Mouse (Mus musculus): ENCODE data around the gene Polr3gl.

The Polr3gl gene

DNA sequence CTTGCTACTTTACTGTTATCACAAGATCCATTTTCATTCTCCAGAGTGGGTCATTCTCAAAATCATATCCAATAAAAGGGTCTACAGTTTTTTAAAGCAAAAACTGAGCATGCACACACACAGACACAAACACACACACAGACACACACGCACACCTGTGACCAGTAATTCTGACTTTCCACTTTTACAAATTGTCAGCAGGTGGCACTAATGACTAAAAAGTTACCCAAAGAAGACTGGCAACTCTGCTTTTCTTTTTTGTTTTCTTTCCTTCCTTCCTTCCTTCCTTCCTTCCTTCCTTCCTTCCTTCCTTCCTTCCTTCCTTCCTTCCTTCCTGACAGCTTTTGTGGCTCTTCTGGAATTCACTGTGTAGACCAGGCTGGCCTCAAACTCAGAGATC lies 48.4 kb downstream of the Polr3gl start:
- ChIA-PET POLR2A (interaction anchor here in 3 of 4 experiments (0.8 to 26.7 kb wide), 8 partner anchors 12 to 233 kb away, joined by 3 to 969 read pairs (median 6); partner anchors contain the start of genes Gm16253 (in 1 of the 3), Itga10 (in 1 of the 3), Rbm8a (in 1 of the 3) and Txnip (in 1 of the 3)), CTCF (interaction anchor here in 3 of 4 experiments (0.6 to 3.3 kb wide), 18 partner anchors 11 to 268 kb away, joined by 3 to 33 read pairs (median 4); partner anchors contain the start of genes Gm16253 (in 2 of the 3), Lix1l (in 1 of the 3), Nudt17 (in 1 of the 3) and Polr3gl (in 1 of the 3))

DNA sequence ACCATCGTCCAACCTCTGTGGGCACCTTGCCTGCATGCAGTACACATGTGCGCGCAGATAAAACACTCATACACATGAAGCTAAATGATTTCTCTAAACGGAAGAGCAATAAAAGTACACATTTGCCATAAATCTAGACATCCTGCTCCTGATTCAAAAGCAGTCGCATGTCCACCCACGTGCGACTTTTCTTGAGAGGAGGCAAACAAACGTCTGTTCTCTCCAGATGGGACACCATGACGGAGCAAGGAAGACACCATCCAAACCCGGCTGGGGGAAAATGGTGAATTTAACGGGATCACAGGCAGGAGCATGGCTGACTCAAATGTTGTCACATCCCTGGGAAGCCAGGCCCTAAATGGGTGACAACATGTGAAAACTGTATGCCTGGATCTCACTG lies 50.6 kb downstream of the Polr3gl start:
- ChIA-PET CTCF (interaction anchor here in 2 of 4 experiments (0.9 to 2.8 kb wide), 9 partner anchors 11 to 477 kb away, joined by 3 to 21 read pairs (median 7); partner anchors contain the start of genes Gm16253 (in 1 of the 2) and Polr3gl (in 1 of the 2)), POLR2A (interaction anchor here in 2 of 4 experiments (1.0 to 2.2 kb wide), 6 partner anchors 18 to 121 kb away, joined by 3 to 11 read pairs (median 5); partner anchors contain the start of genes Polr3gl (in 1 of the 2) and Rbm8a (in 1 of the 2))

DNA sequence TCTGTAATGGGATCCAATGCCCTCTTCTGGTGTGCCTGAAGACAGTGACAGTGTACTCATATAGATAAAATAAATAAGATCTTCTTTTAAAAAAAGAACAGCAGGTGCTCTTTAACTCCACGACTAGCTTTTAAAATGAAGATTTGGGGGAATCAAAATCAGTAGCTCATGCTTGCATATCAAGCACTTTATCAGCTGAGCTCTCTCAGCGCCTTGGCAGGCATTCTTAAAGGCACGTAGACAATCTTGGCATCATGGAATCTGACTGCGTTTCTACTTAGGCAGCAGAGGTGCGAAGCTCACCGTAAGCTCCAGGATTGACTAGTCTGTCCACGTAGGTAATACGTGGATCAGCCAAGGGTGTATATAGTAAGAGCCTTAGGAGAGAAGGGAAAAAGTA lies 51.4 kb downstream of the Polr3gl start:
- ChIA-PET POLR2A (interaction anchor here in 3 of 4 experiments (0.7 to 2.4 kb wide), 16 partner anchors 10 to 121 kb away, joined by 3 to 11 read pairs (median 6); partner anchors contain the start of genes Polr3gl (in 3 of the 3), Gm16253 (in 2 of the 3) and Rbm8a (in 2 of the 3)), CTCF (interaction anchor here (0.6 to 2.8 kb wide), 21 partner anchors 8 to 477 kb away, joined by 3 to 21 read pairs (median 4); partner anchors contain the start of genes Itga10 (in 3 of the 4), Gm16253 (in 1 of the 4), Lix1l (in 1 of the 4) and Polr3gl (in 1 of the 4))

- ChIA-PET CTCF (interaction anchor here (0.6 to 2.8 kb wide), 23 partner anchors 9 to 582 kb away, joined by 3 to 21 read pairs (median 5); partner anchors contain the start of genes Itga10 (in 3 of the 4), Gm16253 (in 1 of the 4), Lix1l (in 1 of the 4) and Polr3gl (in 1 of the 4)), POLR2A (interaction anchor here in 3 of 4 experiments (0.6 to 2.4 kb wide), 22 partner anchors 8 to 518 kb away, joined by 3 to 11 read pairs (median 4); partner anchors contain the start of genes Polr3gl (in 3 of the 3), Gm16253 (in 2 of the 3) and Rbm8a (in 2 of the 3))
Measured at GRCm38 (mm10) chr3:96541328-96542078, 52.5 kb downstream of the Polr3gl start.

- ChIA-PET POLR2A (interaction anchor here in 3 of 4 experiments (0.6 to 2.4 kb wide), 6 partner anchors 12 to 89 kb away, joined by 3 to 7 read pairs (median 4); partner anchors contain the start of genes Polr3gl (in 2 of the 3) and Rbm8a (in 1 of the 3)), CTCF (interaction anchor here in 2 of 4 experiments (0.8 to 2.8 kb wide), 8 partner anchors 11 to 263 kb away, joined by 3 to 21 read pairs (median 5); partner anchors contain the start of genes Itga10 (in 1 of the 2) and Lix1l (in 1 of the 2))
Measured at GRCm38 (mm10) chr3:96540740-96541139, 53.2 kb downstream of the Polr3gl start.

DNA sequence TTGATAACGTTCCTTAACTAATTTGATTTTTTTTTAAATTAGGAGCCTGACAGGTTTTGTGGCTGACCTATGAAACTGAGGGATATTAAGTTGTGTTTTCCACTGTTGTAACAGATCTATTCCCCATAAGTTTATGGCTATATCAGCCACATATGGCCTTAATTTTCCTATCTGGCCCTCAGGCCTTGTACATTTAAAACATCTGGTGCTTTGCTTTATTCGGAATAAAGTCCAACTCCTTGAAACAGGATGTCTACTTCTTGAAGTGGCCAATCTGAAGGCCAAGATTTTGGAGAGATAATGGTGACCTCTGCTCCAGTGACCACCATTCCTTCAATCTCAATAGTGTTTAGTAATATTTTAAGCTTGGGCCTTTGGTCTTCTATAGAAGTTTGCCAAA lies 54.7 kb downstream of the Polr3gl start:
- CTCF ChIA-PET, result interaction anchor here in 1 of 4 experiments (0.9 kb wide), 1 partner anchor 125 kb away, joined by 4 read pairs; no protein-coding TSS in a partner anchor

DNA sequence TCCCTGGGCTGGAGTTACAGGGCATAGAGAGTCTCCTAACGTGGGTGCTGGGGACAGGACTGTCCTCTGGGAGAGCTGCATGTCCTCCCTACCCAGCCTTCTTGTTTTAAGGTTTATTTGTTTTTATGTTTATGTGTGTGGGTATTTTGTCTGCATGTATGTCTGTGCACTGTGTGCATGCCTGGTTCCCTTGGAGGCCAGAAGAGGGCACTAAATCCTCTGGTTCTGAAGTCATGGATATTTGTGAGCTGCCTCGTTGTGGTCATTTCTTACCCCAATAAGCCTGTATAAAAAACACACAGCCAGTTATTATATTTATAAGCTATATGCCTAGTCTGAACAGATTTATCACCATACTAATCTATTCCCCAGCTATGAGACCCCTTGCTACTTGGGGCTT lies 59.7 kb downstream of the Polr3gl start:
- CTCF ChIA-PET, result interaction anchor here (0.6 to 4.3 kb wide), 17 partner anchors 8 to 453 kb away, joined by 3 to 23 read pairs (median 4); partner anchors contain the start of genes Polr3gl (in 2 of the 4) and Lix1l (in 1 of the 4)
- POLR2A ChIA-PET, result interaction anchor here in 3 of 4 experiments (0.7 to 2.4 kb wide), 13 partner anchors 11 to 256 kb away, joined by 3 to 12 read pairs (median 3); partner anchors contain the start of genes Rbm8a (in 2 of the 3), Nudt17 (in 1 of the 3) and Txnip (in 1 of the 3)

More for the DNA sequence above, 54.7 kb downstream of the Polr3gl start:
- POLR2A ChIA-PET, result no interaction called here

- POLR2A ChIA-PET, result interaction anchor here (0.6 to 2.0 kb wide), 20 partner anchors 10 to 263 kb away, joined by 3 to 10 read pairs (median 4); partner anchors contain the start of genes Gm16253 (in 3 of the 4), Hist2h2bb (in 1 of the 4), Itga10 (in 1 of the 4) and Rbm8a (in 1 of the 4)
- CTCF ChIA-PET, result interaction anchor here (0.8 to 4.3 kb wide), 18 partner anchors 8 to 465 kb away, joined by 3 to 23 read pairs (median 4); partner anchors contain the start of genes Itga10 (in 1 of the 4) and Polr3gl (in 1 of the 4)
Measured at GRCm38 (mm10) chr3:96532050-96532449, 61.9 kb downstream of the Polr3gl start.

- CTCF ChIA-PET, result interaction anchor here in 1 of 4 experiments (1.3 kb wide), 1 partner anchor 65 kb away, joined by 3 read pairs; the partner anchor contains the start of gene Polr3gl
- POLR2A ChIA-PET, result interaction anchor here in 2 of 4 experiments (1.0 to 1.8 kb wide), 6 partner anchors 9 to 67 kb away, joined by 3 to 5 read pairs (median 4); no protein-coding TSS in a partner anchor
Measured at GRCm38 (mm10) chr3:96528506-96528905, 65.5 kb downstream of the Polr3gl start.

Data from embryonic stem cell, embryonic (primary cell).